Mouse (Mus musculus): ENCODE results near the gene Sept14. TPM values are rescaled to one million over a fixed set of nuclear protein-coding genes. Genes with fewer than 3 reads are reported as not detected.

Sept14 gene
- total RNA-seq (2012; rRNA removed) (not detected in 2 replicates), total RNA-seq (2014; rRNA removed) (not detected in 2 replicates), polyA plus RNA-seq (2012; ENCODE audit: insufficient read length, low read depth) (not detected in 2 replicates)

GRCm38 (mm10) chr5:129708412-129708811 is at the start of gene Sept14:
Gene Sept14, minus strand, starts transcription at chr5:129708512.
- peaks cover 3% of the 10 kb centered on the region for H3K9me3 ChIP-seq (replicated peaks; ENCODE audit: low read length)
- no peaks in the 10 kb centered on the region for H3K36me3 ChIP-seq (replicated peaks in 1 of 2; ENCODE audit: control insufficient read depth in 1 of 2, insufficient read depth in 1 of 2, low read length in 1 of 2)
- dilution Hi-C loops (cut with MboI; ENCODE audit: extremely low pct_ligation_motif_present, extremely low pct_unique_long_range_greater_than_20kb, low sequenced_read_pairs) (no loop called here), in situ Hi-C loops (cut with MboI; ENCODE audit: low pct_ligation_motif_present, low pct_unique_long_range_greater_than_20kb, low sequenced_read_pairs) (no loop called here)
- no peak within 1 kb of the TSS for H3K27ac ChIP-seq (ENCODE audit: insufficient read depth, low read depth)
- TF ChIP-seq MAZ (IDR thresholded peaks at IDR 0.05; ENCODE audit: low read depth, low read length) (no peak), ZNF384 (IDR thresholded peaks at IDR 0.05; ENCODE audit: low read depth, low read length) (no peak), SIN3A (IDR thresholded peaks at IDR 0.05; ENCODE audit: low read length) (no peak), HCFC1 (IDR thresholded peaks at IDR 0.05; ENCODE audit: low read depth, low read length) (no peak), CTCF (conservative IDR thresholded peaks at IDR 0.05 in 1 of 2, IDR thresholded peaks at IDR 0.05 in 1 of 2; ENCODE audit: low read depth in 2 of 2, low read length in 2 of 2) (no peak), USF2 (conservative IDR thresholded peaks at IDR 0.05; ENCODE audit: low read depth, low read length) (no peak), SMC3 (IDR thresholded peaks at IDR 0.05; ENCODE audit: low read depth, low read length) (no peak), TBP (conservative IDR thresholded peaks at IDR 0.05; ENCODE audit: low read depth, low read length) (no peak), MXI1 (IDR thresholded peaks at IDR 0.05; ENCODE audit: low read depth, low read length) (no peak), MEF2A (IDR thresholded peaks at IDR 0.05; ENCODE audit: borderline replicate concordance, low read depth, low read length) (no peak), E2F4 (IDR thresholded peaks at IDR 0.05; ENCODE audit: insufficient replicate concordance, low read depth, low read length) (no peak), MAFK (IDR thresholded peaks at IDR 0.05; ENCODE audit: insufficient replicate concordance, low read length) (no peak), CHD2 (IDR thresholded peaks at IDR 0.05; ENCODE audit: low read length) (no peak)
- no peak within 1 kb of the TSS for H3K9ac ChIP-seq (ENCODE audit: insufficient read depth, low read depth)
- DNase-seq (ENCODE audit: extremely low read depth) = no peak
- H3K4me3 ChIP-seq (replicated peaks in 1 of 3; ENCODE audit: low read depth in 2 of 3, low read length in 2 of 3, poor library complexity in 1 of 3) = no peak within 1 kb of the TSS
- no peak within 1 kb of the TSS for H3K4me2 ChIP-seq (ENCODE audit: insufficient read depth, low read depth, poor library complexity, severe bottlenecking)
- H3K79me2 ChIP-seq (replicated peaks; ENCODE audit: control insufficient read depth, extremely low read depth, insufficient read depth, poor library complexity, severe bottlenecking) = no peaks in the 10 kb centered on the region
- H3K27me3 ChIP-seq (replicated peaks) = peaks cover 75% of the 10 kb centered on the region
- no peaks in the 10 kb centered on the region for H3K4me1 ChIP-seq (ENCODE audit: control insufficient read depth in 1 of 2, insufficient read depth in 2 of 2)

- dilution Hi-C loops (cut with MboI; ENCODE audit: extremely low pct_ligation_motif_present, extremely low pct_unique_long_range_greater_than_20kb, low sequenced_read_pairs) (no loop called here), in situ Hi-C loops (cut with MboI; ENCODE audit: low pct_ligation_motif_present, low pct_unique_long_range_greater_than_20kb, low sequenced_read_pairs) (no loop called here)
- peaks cover 5 to 14% of the 10 kb centered on the region in 2 experiments for H3K36me3 ChIP-seq (replicated peaks in 1 of 2; ENCODE audit: control insufficient read depth in 1 of 2, insufficient read depth in 1 of 2, low read length in 1 of 2)
- H3K4me1 ChIP-seq (ENCODE audit: control insufficient read depth in 1 of 2, insufficient read depth in 2 of 2) = no peaks in the 10 kb centered on the region
- no peak overlapping the region for H3K27ac ChIP-seq (ENCODE audit: insufficient read depth, low read depth)
- H3K9ac ChIP-seq (ENCODE audit: insufficient read depth, low read depth) = no peak overlapping the region
- H3K79me2 ChIP-seq (replicated peaks; ENCODE audit: control insufficient read depth, extremely low read depth, insufficient read depth, poor library complexity, severe bottlenecking) = no peaks in the 10 kb centered on the region
- TF ChIP-seq CHD1 (IDR thresholded peaks at IDR 0.05; ENCODE audit: low read depth, low read length) = no peak
- no peak for TF ChIP-seq MXI1 (IDR thresholded peaks at IDR 0.05; ENCODE audit: low read depth, low read length)
- no peak for TF ChIP-seq NELFE (IDR thresholded peaks at IDR 0.05; ENCODE audit: low read depth, low read length)
- TF ChIP-seq RCOR1 (conservative IDR thresholded peaks at IDR 0.05; ENCODE audit: low read depth, low read length) = no peak
- no peak for TF ChIP-seq ETS1 (conservative IDR thresholded peaks at IDR 0.05; ENCODE audit: low read depth, low read length)
- no peak for TF ChIP-seq BHLHE40 (IDR thresholded peaks at IDR 0.05; ENCODE audit: low read depth, low read length)
- no peak for TF ChIP-seq TBP (conservative IDR thresholded peaks at IDR 0.05; ENCODE audit: low read depth, low read length)
- TF ChIP-seq MAFK (IDR thresholded peaks at IDR 0.05; ENCODE audit: insufficient replicate concordance, low read length) = no peak
- TF ChIP-seq ELF1 (IDR thresholded peaks at IDR 0.05; ENCODE audit: low read depth, low read length) = no peak
- TF ChIP-seq USF1 (IDR thresholded peaks at IDR 0.05; ENCODE audit: low read depth, low read length) = no peak
- no peak for TF ChIP-seq MYC (IDR thresholded peaks at IDR 0.05; ENCODE audit: low read depth, low read length)
- TF ChIP-seq PAX5 (IDR thresholded peaks at IDR 0.05; ENCODE audit: low read length) = no peak
- TF ChIP-seq ZKSCAN1 (IDR thresholded peaks at IDR 0.05; ENCODE audit: borderline replicate concordance, low read depth, low read length) = no peak
- TF ChIP-seq POLR2AphosphoS2 (IDR thresholded peaks at IDR 0.05; ENCODE audit: low read depth, low read length) = no peak
- TF ChIP-seq ZMIZ1 (IDR thresholded peaks at IDR 0.05; ENCODE audit: low read depth, low read length) = no peak
- no peaks in the 10 kb centered on the region for H3K27me3 ChIP-seq (replicated peaks)
- H3K4me3 ChIP-seq (replicated peaks in 1 of 3; ENCODE audit: low read depth in 2 of 3, low read length in 2 of 3, poor library complexity in 1 of 3) = no peak overlapping the region
- no peaks in the 10 kb centered on the region for H3K9me3 ChIP-seq (replicated peaks; ENCODE audit: low read length)
- DNase-seq (ENCODE audit: extremely low read depth) = no peak
- no peak overlapping the region for H3K4me2 ChIP-seq (ENCODE audit: insufficient read depth, low read depth, poor library complexity, severe bottlenecking)
These were observed 48.6 kb upstream of the Sept14 start for GRCm38 (mm10) chr5:129756886-129757285.

Measured in CH12.LX (cell line).